Mouse (Mus musculus) embryonic facial prominence, embryonic 11.5 days (tissue): Measurements from ENCODE around the gene Grm7. TPM values are rescaled to one million over a fixed set of nuclear protein-coding genes. Genes with fewer than 3 reads are reported as not detected.

Experiments
- ATAC-seq: fragments of 200-750 bp; cut with Nextera tagmentation; replicated peaks from 2 replicates; pipeline ENCODE4 v1.8.0; 2017; ENCODE audit warnings: low read depth; ENCODE audit not compliant: insufficient number of reproducible peaks, low FRiP score, low TSS enrichment
- DNase-seq: peaks from one replicate; pipeline ENCODE4 v3.0.0-alpha.2; 2015; ENCODE audit warnings: low spot score
- H3K27ac ChIP-seq: fragments of 300-500 bp; sonication (generic); replicated peaks from 2 replicates; pipeline ENCODE4 v1.5.1; 2014; ENCODE audit warnings: mild to moderate bottlenecking, low read depth, low read length, control low read depth
- H3K27me3 ChIP-seq: fragments of 300-500 bp; sonication (generic); 2 replicates; pipeline ENCODE4 v1.6.1; 2014; ENCODE audit warnings: mild to moderate bottlenecking, low read length, moderate library complexity, mixed read lengths; ENCODE audit not compliant: control insufficient read depth, insufficient read depth
- H3K36me3 ChIP-seq: fragments of 300-500 bp; sonication (generic); replicated peaks from 2 replicates; pipeline ENCODE4 v1.6.1; 2014; ENCODE audit warnings: low read depth, mild to moderate bottlenecking, low read length, moderate library complexity, mixed read lengths; ENCODE audit not compliant: control insufficient read depth, insufficient read depth
- H3K4me1 ChIP-seq: fragments of 300-500 bp; sonication (generic); 2 replicates; pipeline ENCODE4 v1.6.1; 2014; ENCODE audit warnings: low read length, mixed read lengths; ENCODE audit not compliant: control insufficient read depth, insufficient read depth
- H3K4me2 ChIP-seq: fragments of 300-500 bp; sonication (generic); 2 replicates; pipeline ENCODE4 v1.6.1; 2014; ENCODE audit warnings: low read depth, mild to moderate bottlenecking, control low read depth, low read length, moderate library complexity
- H3K4me3 ChIP-seq: fragments of 300-500 bp; sonication (generic); 2 replicates; pipeline ENCODE4 v1.5.1; 2014; ENCODE audit warnings: low read depth, low read length, control low read depth
- H3K9ac ChIP-seq: fragments of 300-500 bp; sonication (generic); replicated peaks from 2 replicates; pipeline ENCODE4 v1.6.1; 2014; ENCODE audit warnings: mild to moderate bottlenecking, control low read depth, low read length
- H3K9me3 ChIP-seq: fragments of 300-500 bp; sonication (generic); replicated peaks from 2 replicates; pipeline ENCODE4 v1.6.1; 2016; ENCODE audit warnings: mild to moderate bottlenecking, low read length, inconsistent platforms, mixed read lengths; ENCODE audit not compliant: control insufficient read depth
- WGBS: fragments of 180-500 bp; shearing (Covaris S2); extraction: QIAGEN DNeasy Blood & Tissue Kit; methylation state at CpG from one replicate; pipeline ENCODE4 v1.1.7; 2014; 5-methylcytosine and 5-hydroxymethylcytosine counted together
- polyA plus RNA-seq: library from polyadenylated mRNA; unstranded; fragments of >200 nt; fragmentation: Nextera tagmentation; extraction: Ambion mirVana; gene quantifications from 2 replicates; pipeline ENCODE4 v1.2.1, GENCODE M21; 2014

Grm7 gene
- polyA plus RNA-seq, 1 experiment from 2014 or later = 0.63 TPM

DNA sequence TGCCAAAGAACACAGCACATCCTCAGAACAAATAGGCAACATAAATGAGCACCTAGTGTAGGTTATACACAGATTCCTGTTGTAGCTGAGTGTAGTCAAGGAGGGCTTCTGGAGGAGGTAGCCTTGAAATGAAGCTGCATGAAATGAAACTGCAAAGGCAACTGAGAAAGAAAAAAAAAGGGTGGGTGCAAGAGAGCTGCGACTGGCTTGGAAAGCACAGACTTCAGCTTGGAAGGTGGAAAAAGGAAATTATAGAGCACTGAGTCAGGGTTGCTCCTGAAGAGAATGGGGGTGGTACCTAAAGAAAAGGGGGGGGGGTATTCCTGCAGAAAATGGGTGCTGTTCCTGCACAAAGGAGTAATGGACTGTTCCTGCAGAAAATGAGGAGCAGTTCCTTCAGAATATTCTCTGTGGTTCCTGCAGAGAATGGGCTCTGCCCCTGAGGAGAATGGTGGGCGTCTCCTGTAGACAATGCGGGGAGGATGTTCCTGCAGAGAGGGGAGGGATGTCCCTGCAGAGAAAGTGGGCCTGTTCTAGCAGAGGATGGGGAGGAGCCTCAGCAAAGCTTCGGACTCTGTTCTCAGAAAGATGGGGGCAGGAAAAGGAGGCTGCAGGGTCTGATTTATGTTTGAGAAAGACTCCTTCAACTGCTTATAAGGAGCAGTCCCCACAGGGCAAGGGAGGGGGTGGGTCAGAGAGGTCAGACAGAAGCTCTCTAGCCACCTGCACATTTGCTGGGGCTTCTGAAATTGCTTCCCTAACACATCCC lies 726.4 kb downstream of the Grm7 start:
- 17% methylated on average over 4 of the region's 4 CpGs for WGBS
- peak; percentile 66 for ATAC-seq

DNA sequence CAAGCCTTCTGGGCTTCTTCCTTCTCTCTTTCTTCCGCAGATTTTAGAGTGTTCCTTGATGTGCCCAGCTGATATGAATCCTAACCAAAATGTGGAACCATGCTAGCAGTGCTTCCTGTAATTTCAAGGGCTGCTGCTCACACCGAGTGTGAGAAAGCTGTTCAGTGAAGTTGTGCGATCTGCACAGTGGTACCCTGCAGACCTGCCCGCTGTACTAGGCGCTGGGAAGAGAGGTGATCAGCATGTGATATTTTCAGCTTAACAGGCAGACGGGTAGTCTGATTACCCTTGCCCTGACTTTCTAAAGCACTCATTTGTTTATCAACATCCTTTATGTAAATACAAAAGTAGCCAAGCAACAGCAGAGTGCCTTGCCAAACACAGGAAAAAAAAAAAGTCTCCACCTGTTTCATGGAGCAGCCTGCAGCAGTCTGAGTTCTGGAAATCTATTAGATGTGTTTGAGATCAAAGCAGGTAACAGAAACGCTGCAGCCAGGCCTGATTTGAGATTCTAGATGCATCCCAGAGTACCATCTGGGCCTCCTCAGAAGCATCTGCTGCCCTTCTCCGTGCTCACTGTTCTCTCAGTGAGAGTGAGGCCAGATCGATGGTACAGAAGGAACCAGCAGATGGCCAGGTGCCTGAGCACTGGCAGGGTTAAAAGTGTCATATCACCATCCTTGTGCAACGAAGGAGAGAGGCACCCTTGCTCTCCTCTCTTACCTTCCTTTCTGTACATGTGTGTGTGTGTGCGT lies 727.4 kb downstream of the Grm7 start:
- Histone ChIP-seq H3K9ac (no peak overlapping the region), H3K9me3 (no peaks in the 10 kb centered on the region), H3K27ac (no peak overlapping the region), H3K36me3 (no peaks in the 10 kb centered on the region), H3K27me3 (no peaks in the 10 kb centered on the region), H3K4me1 (no peaks in the 10 kb centered on the region), H3K4me2 (no peak overlapping the region), H3K4me3 (no peak overlapping the region)
- WGBS = 45% methylated on average over 11 of the region's 11 CpGs
- 0 out of 2 replicates have a peak, but pooled peaks have one; percentile 32 for ATAC-seq
- no peak for DNase-seq

More for the DNA sequence above, 726.4 kb downstream of the Grm7 start:
- no peak overlapping the region for H3K4me3 ChIP-seq
- no peaks in the 10 kb centered on the region for H3K4me1 ChIP-seq
- no peak overlapping the region for H3K4me2 ChIP-seq
- peak; percentile 48 for DNase-seq
- H3K36me3 ChIP-seq = no peaks in the 10 kb centered on the region
- no peak overlapping the region for H3K27ac ChIP-seq
- H3K27me3 ChIP-seq = no peaks in the 10 kb centered on the region
- no peak overlapping the region for H3K9ac ChIP-seq
- H3K9me3 ChIP-seq = no peaks in the 10 kb centered on the region

DNA sequence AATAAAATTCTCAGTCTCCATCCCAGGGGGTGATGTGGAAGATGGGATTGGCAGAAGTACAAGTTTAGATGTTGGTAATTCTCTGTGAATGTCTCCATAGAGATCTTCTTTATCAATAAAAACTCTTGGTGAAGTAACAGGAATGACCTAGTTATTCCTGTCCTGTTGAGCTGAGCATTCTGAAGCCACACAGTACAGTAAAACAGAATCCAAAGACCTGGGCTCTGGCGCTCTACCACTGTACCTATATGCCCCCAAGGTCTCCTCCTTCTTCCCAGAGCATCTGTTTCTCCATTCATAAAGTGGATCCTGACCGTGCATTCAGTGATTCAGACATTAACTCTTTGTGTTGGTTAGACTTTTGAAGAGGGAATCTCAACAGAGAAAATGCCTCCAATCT lies 735.3 kb downstream of the Grm7 start:
- no peaks in the 10 kb centered on the region for H3K36me3 ChIP-seq
- no peaks in the 10 kb centered on the region for H3K9me3 ChIP-seq
- H3K4me1 ChIP-seq = no peaks in the 10 kb centered on the region
- no peak overlapping the region for H3K4me2 ChIP-seq
- WGBS = 75% methylated on average over 2 of the region's 2 CpGs
- no peak overlapping the region for H3K4me3 ChIP-seq
- ATAC-seq (no peak), DNase-seq (no peak)
- H3K27ac ChIP-seq = no peak overlapping the region
- H3K9ac ChIP-seq = no peak overlapping the region
- no peaks in the 10 kb centered on the region for H3K27me3 ChIP-seq

DNA sequence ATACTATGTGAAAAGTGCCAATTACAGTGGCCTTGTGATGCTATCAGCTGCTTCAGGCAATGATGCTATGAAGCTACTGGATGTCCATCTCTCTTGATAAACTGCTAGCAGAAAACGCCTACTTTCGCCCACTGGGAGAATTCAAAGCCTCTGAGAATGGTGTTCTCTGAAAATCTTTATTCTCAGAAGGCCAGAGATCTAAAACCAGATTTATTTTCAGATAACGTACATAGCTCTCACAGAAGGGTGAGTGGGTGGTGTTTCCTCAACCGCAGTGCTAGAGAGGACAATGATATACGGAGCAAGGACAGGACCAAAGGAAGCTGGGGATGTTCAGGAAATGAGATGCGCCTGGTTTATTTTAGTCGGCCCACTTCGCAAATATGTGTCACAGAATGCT lies 763.4 kb downstream of the Grm7 start:
- no peaks in the 10 kb centered on the region for H3K9me3 ChIP-seq
- no peaks in the 10 kb centered on the region for H3K27me3 ChIP-seq
- DNase-seq (no peak), ATAC-seq (no peak)
- no peak overlapping the region for H3K27ac ChIP-seq
- H3K4me2 ChIP-seq = no peak overlapping the region
- no peaks in the 10 kb centered on the region for H3K4me1 ChIP-seq
- H3K4me3 ChIP-seq = no peak overlapping the region
- WGBS = 76% methylated on average over 8 of the region's 8 CpGs
- H3K9ac ChIP-seq = no peak overlapping the region
- no peaks in the 10 kb centered on the region for H3K36me3 ChIP-seq

DNA sequence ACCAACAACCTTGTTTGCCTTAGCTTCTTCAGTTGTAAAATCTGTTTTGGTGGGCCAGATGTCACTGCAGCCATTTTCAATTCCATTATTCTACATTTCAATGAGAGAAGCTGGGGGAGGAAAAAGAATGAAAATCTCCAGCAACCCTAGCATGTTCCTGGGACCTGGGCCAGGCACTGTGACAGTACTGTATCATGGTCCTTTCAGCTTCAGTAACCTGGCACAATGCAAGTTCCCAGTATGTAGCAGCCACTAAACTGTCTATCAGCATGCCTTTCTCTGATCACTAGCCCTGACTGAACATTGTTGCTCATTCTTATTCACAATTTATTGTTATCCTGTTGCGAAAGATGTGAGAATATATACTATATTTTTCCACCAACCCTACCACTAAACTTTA lies 779.4 kb downstream of the Grm7 start:
- DNase-seq (no peak), ATAC-seq (no peak)
- no peak overlapping the region for H3K4me3 ChIP-seq
- no peak overlapping the region for H3K27ac ChIP-seq
- no peaks in the 10 kb centered on the region for H3K36me3 ChIP-seq
- no peaks in the 10 kb centered on the region for H3K27me3 ChIP-seq
- H3K9ac ChIP-seq = no peak overlapping the region
- H3K9me3 ChIP-seq = no peaks in the 10 kb centered on the region
- H3K4me2 ChIP-seq = no peak overlapping the region
- 94% methylated on average over 1 of the region's 1 CpGs for WGBS
- no peaks in the 10 kb centered on the region for H3K4me1 ChIP-seq

DNA sequence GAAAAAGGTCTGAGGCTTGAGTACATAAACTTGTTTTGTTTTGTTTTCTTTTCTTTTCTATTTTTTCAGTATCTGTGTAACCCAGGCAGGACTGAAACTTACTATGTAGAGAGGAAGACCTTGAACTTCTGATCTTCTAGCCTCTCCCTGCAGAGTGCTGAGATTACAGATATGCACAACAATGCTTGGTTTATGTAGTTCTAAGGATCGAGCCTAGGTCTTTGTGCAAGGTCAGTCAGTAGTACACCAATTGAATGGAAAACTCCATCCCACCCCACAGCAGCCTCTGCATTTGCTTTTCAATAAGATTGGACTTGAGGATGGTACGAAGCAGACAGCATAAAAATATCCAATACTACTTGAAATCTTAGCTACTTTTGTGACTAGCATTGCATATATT lies 800.8 kb downstream of the Grm7 start:
- no peaks in the 10 kb centered on the region for H3K4me1 ChIP-seq
- no peak overlapping the region for H3K4me2 ChIP-seq
- WGBS = 86% methylated on average over 2 of the region's 2 CpGs
- DNase-seq = no peak
- no peak overlapping the region for H3K27ac ChIP-seq
- H3K4me3 ChIP-seq = no peak overlapping the region
- no peak for ATAC-seq
- H3K36me3 ChIP-seq = no peaks in the 10 kb centered on the region
- no peak overlapping the region for H3K9ac ChIP-seq
- H3K27me3 ChIP-seq = no peaks in the 10 kb centered on the region
- H3K9me3 ChIP-seq = no peaks in the 10 kb centered on the region

DNA sequence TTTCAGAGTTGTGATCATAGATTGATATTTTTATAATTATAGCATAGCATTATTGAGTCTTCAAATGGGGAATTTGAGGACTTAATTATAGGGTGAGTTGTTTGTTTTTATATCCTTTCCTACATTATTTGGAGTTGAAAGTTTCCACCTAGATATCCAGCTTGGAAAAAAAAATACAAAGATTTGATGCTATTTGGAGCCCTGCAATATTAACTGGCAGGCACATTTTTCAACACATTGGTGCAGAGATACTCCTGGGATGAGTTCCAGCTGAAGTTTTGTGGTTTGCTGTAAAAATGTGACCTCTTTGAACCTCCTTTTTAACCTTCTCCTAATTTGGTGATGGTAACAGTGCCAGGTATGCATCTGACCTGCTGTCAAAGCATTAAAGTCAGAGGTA lies 802.5 kb downstream of the Grm7 start:
- H3K27me3 ChIP-seq = no peaks in the 10 kb centered on the region
- H3K27ac ChIP-seq = no peak overlapping the region
- no peak overlapping the region for H3K4me3 ChIP-seq
- H3K4me1 ChIP-seq = no peaks in the 10 kb centered on the region
- ATAC-seq = no peak
- no peaks in the 10 kb centered on the region for H3K36me3 ChIP-seq
- H3K4me2 ChIP-seq = no peak overlapping the region
- H3K9ac ChIP-seq = no peak overlapping the region
- DNase-seq = no peak
- no peaks in the 10 kb centered on the region for H3K9me3 ChIP-seq

DNA sequence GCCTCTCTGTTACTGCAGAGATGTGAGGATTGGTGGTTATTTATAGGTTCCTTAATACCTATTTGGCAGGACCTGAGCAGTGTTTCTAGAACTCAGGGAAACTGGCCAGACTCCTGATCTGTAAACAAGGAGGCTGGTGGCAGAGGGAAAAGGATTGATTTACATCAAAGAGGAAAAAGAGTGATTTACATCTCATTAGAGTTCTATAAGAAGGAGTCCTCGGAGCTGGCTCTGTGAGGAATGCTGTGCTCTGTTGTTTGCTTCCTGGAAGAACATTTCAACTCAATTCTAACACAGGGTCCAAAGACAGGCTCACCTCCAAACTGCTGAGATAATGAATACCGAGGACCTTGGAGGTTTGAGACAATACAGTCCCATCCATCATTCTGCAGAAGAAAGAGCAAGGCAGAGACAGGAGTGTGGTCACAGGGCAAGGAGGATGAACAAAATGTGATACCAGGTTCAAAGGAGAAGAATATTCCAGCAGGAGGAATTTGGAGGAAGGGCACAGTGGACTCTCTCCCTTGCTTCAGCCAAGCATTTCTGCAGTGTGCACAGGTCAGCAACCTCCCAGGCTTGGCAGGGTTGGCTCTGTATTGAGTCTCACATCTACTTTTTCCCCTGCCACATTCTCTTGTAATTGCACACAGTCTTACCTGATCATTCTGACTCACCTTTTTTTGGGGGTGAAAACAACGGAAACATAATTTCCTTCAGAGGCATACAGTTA lies 803.8 kb downstream of the Grm7 start:
- no peaks in the 10 kb centered on the region for H3K27me3 ChIP-seq
- no peaks in the 10 kb centered on the region for H3K36me3 ChIP-seq
- H3K9ac ChIP-seq = no peak overlapping the region
- H3K4me3 ChIP-seq = no peak overlapping the region
- no peak overlapping the region for H3K4me2 ChIP-seq
- DNase-seq (no peak), ATAC-seq (no peak)
- H3K4me1 ChIP-seq = no peaks in the 10 kb centered on the region
- WGBS = 35% methylated on average over 3 of the region's 3 CpGs
- H3K27ac ChIP-seq = no peak overlapping the region
- H3K9me3 ChIP-seq = no peaks in the 10 kb centered on the region
